Mouse (Mus musculus) retina, postnatal 7 days (tissue): ENCODE data around the gene Ints3.

Source experiments
- DNase-seq: peaks from one replicate; pipeline ENCODE4 v3.0.0-alpha.2; 2012; ENCODE audit warnings: low read depth, low spot score

The Ints3 gene

GRCm38 (mm10) chr3:90445417-90446200, 12.2 kb upstream of the Ints3 start:
- DNase-seq = no peak

DNA sequence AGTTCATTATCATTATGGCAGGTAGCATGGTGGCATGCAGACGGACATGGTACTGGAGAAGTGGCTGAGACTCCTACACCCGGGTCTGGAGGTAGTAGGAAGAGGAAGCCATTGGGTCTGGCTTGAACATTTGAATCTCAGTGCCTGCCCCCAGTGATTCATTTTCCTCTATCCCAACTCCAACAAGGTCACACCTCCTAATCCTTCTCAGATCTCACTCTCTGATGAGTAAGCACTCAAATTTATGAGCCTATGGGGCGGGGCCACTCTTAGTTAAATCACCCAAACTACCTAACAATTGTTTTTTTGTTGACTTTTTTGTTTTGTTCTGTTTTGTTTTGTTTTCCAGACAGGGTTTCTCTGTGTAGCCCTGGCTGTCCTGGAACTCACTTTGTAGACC, 10.6 kb upstream of the Ints3 start:
- no peak for DNase-seq

DNA sequence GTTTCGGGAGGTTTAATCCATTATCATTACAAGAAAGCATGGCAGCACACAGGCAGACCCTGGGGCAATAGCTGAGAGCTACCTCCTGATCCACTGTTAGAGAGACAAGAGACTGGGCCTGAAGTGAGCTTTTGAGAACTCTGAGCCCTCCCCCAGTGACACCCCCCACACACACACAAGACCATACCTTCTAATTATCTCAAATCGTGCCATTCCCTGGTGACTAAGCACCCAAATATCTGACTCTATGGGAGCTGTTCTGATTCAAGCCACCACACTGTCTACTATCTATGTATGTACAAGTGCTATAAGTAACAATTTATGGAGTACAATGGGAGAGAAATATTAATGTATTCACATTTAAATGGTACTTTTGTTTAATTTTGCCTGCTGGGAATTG, 7.3 kb upstream of the Ints3 start:
- no peak for DNase-seq

- no peak for DNase-seq
Observed at GRCm38 (mm10) chr3:90437131-90437530, 3.7 kb upstream of the Ints3 start.

- DNase-seq = no peak
Observed at GRCm38 (mm10) chr3:90434073-90434730, 780 bp upstream of the Ints3 start.

DNA sequence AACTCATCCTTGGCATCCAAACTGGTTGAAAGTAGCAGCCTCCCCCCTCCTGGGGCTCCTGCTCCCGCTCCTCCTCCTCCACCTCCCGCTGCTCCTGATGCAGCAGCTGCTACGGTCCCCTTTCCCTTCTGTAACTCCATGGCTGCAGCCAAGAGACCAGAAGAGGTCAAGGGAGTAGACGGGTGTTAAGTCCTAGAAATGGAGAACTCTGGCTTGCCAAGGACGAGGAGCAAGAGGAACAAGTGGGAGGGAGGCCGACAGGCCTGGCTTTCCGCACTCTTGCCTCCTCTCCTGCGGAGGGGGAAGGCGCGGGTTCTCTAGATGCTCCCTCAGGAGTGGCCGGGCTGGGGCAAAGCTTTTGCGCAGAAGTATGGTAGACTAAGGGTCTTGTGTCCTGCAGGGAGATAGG, 607 bp downstream of the Ints3 start:
- DNase-seq = no peak

DNA sequence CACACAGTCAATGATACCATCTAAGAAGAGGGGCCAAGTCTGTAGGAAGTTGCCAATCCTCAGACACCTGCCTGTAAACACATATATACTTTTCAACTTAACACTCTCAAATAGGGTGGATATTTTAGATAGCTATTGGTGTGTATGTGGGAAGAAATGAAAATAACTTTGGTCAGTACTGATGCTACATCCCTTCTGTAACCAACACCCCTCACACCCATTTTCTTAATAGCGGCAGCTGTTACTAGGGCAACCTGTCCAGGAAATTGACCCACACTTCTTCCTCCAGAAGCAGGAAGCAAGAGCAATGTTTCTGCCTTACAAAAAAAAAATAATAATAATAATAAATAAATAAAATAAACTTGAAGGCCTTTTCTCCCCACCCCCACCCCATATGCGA, 1.1 kb downstream of the Ints3 start:
- no peak for DNase-seq

DNA sequence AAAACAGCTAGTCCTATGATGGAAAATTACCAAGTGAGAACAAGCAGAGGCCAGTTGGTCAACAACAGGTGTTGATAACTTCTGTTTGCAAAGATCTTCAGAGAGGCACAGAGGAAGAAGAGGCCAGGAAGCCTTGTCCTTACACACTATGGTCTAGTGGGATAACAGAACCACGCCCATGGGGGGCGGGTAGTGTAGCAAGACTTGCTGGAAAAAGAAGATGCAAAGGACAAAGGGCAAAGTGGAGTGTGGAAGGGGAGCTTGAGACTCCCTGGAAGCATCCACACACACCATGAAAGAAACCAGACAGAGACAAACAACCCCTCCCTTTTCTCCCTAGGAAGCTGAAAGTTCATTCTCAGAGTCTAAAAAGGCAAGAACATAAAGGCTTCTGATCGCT, 3.8 kb downstream of the Ints3 start:
- DNase-seq = no peak

DNA sequence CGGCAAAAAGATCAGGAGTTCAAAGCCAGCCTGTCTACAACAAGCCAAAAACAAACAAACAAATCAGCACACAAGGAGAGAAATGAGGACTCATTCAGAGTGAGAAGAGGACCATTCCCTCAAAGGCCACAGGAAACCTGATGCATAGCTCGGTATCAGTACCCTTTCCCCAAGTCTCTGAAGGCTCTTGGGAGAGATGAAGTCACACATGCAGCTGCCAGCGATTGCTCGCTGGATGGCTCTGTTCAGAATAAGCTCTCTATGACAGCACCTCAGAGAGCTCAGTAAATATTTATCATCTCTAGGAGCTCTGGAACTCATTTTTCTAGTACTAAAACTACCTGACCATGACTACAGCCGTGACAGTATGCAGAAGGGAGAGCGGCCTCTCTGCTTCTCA, 5.2 kb downstream of the Ints3 start:
- no peak for DNase-seq

DNA sequence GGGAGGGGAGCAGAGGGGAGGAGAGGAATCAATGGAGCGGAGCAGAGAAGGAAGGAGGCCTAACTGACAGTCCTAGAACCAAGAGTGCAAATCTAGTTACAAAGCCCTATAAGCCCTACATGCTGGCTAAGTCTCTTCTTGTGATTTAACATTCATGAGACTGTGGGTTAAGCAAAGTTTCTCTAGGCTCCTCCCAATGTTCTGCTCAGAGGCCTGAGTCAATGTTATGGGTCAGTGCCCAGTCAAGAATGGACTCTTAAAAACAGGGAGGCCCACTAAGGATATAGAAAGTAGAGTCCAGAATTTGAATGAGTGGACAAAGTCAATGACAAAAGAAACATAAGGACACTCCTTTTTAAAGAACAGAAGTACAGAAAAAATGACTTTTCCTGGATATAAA, 5.8 kb downstream of the Ints3 start:
- DNase-seq = no peak

- DNase-seq = no peak
Observed at GRCm38 (mm10) chr3:90425499-90425898, 7.9 kb downstream of the Ints3 start.

DNA sequence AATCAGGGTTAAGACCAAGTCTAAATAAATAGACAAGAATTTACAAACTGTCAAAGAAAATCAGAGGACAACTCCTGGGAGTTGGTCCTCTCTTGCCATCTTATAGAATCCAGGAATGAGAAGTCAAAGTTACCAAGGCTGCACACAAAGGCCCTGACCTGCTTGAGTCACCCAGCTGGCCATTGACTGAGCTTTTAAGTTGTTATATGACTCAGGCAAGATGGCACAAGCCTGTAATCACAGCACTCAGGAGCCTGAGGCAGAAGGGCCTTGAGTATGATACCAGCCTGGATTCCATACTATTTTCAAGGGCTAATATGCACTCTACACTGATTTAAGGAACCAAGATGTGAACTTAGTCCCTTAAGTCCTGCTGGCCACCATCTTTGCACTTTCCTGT, 9.9 kb downstream of the Ints3 start:
- no peak for DNase-seq

GRCm38 (mm10) chr3:90420696-90421095, 12.7 kb downstream of the Ints3 start:
- no peak for DNase-seq

DNA sequence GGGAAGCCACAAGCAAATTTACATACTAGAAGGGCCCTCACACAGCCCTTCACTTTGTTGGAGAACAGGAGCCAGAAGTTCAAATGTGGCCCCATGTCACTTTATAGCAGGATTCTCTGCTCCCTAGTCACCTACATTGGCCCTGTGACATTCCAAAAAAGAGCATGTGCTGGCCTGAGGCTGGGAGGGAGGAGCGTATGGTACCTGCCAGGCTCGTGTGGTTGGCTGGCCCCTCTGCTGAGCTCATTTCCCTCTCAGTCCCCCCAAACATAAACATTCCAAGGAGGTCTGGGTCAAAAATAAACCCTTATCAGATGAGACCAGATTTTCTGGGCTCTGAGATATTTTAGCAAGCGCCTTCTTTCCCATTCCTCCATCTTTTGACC, 20.4 kb downstream of the Ints3 start:
- DNase-seq = no peak

- peak; percentile 33 for DNase-seq
Observed at GRCm38 (mm10) chr3:90412312-90413010, 21.0 kb downstream of the Ints3 start.

GRCm38 (mm10) chr3:90408721-90409120, 24.7 kb downstream of the Ints3 start:
- DNase-seq = no peak

GRCm38 (mm10) chr3:90406414-90406813, 27.0 kb downstream of the Ints3 start:
- DNase-seq = no peak

- DNase-seq = no peak
Observed at GRCm38 (mm10) chr3:90404609-90405008, 28.8 kb downstream of the Ints3 start.

GRCm38 (mm10) chr3:90404121-90404520, 29.3 kb downstream of the Ints3 start:
- DNase-seq = no peak

DNA sequence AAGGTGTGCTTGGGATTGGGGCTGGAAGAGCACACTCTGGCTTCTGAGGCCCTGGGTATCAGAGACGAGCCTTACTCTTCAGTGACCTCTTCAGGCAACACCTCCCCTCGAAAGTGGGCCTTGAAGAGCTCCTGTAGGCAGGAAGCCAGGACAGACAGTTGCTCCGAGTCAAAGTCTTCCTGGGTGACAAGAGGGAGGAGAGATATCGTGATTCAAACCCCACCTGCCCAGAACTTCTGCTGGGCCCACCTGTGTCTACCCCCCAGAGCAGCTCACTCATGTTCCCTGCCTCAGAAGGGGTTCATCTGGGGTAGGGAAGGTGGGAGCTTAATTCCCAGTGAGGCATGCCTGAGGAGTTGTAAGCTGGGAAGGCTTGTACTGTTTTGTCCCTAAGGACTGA, 32.4 kb downstream of the Ints3 start:
- no peak for DNase-seq

DNA sequence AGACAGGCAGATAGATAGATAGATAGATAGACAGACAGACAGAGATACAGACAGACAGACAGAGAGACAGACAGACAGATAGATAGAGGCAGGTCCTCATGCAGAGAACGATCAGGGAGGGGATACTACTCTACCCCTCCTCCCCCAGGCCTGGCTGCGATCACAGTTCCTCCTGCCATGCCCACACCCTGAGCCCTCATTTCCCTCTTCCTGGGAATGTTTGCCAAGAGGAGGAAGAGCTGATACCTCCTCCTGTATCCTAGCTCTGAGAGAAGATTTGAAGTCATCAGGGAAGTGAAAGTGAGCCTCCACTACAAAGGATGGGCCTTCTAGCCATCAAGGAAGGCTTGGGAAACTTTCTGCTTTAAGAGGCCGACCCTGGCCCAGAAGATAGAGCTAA, 37.8 kb downstream of the Ints3 start:
- DNase-seq = no peak

DNA sequence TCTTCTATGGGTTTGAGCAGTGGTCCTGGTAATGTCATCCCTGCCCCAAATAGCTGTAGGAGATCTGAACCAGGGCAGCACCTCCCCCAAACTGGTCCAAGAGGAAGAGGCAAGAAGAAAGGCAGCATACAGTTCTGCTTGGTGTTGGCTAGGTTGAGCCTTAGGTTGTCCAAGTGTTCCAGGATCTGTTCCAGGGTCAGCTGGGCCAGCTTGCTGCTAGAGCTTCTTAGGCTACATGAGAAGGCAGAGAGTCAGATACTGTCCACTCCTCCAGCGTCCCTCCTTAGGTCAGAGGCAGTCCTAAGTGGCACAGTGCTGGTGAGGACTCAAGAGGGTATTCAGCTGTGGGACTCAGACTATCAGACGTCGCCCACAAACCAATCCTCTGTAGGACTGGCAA, 40.8 kb downstream of the Ints3 start:
- no peak for DNase-seq

- no peak for DNase-seq
Observed at GRCm38 (mm10) chr3:90391941-90392340, 41.5 kb downstream of the Ints3 start.
